Mouse (Mus musculus): ENCODE measurements around the gene Mapk6.
"Not testable (repeated sequence)": the region's sequence is repeated elsewhere in the genome, so short reads cannot be mapped to it uniquely, and the experiment has no call there.

Gene Mapk6

GRCm38 (mm10) chr9:75382825-75383224, 27.0 kb downstream of the Mapk6 start:
- no peak for DNase-seq (ENCODE audit: low spot score)

- DNase-seq (ENCODE audit: low spot score): no peak
Observed at GRCm38 (mm10) chr9:75378774-75379173, 31.0 kb downstream of the Mapk6 start.

GRCm38 (mm10) chr9:75376428-75376827, 33.4 kb downstream of the Mapk6 start:
- no peak for DNase-seq (ENCODE audit: low spot score)

GRCm38 (mm10) chr9:75375606-75376005, 34.2 kb downstream of the Mapk6 start:
- no peak for DNase-seq (ENCODE audit: low spot score)

GRCm38 (mm10) chr9:75368779-75369178, 41.0 kb downstream of the Mapk6 start:
- no peak for DNase-seq (ENCODE audit: low spot score)

- no peak for DNase-seq (ENCODE audit: low spot score)
Observed at GRCm38 (mm10) chr9:75366191-75366590, 43.6 kb downstream of the Mapk6 start.

GRCm38 (mm10) chr9:75365195-75365594, 44.6 kb downstream of the Mapk6 start:
- no peak for DNase-seq (ENCODE audit: low spot score)

- DNase-seq (ENCODE audit: low spot score): not testable (repeated sequence)
Observed at GRCm38 (mm10) chr9:75363702-75364101, 46.1 kb downstream of the Mapk6 start.

- no peak for DNase-seq (ENCODE audit: low spot score)
Observed at GRCm38 (mm10) chr9:75363001-75363400, 46.8 kb downstream of the Mapk6 start.

GRCm38 (mm10) chr9:75362201-75362600, 47.6 kb downstream of the Mapk6 start:
- no peak for DNase-seq (ENCODE audit: low spot score)

- DNase-seq (ENCODE audit: low spot score): peak; percentile 56
Observed at GRCm38 (mm10) chr9:75361699-75362098, 48.1 kb downstream of the Mapk6 start.

- peak; percentile 34 for DNase-seq (ENCODE audit: low spot score)
Observed at GRCm38 (mm10) chr9:75357087-75357654, 52.6 kb downstream of the Mapk6 start.

- DNase-seq (ENCODE audit: low spot score): no peak
Observed at GRCm38 (mm10) chr9:75355783-75356182, 54.0 kb downstream of the Mapk6 start.

- DNase-seq (ENCODE audit: low spot score): no peak
Observed at GRCm38 (mm10) chr9:75353094-75353493, 56.7 kb downstream of the Mapk6 start.

- no peak for DNase-seq (ENCODE audit: low spot score)
Observed at GRCm38 (mm10) chr9:75348641-75349040, 61.2 kb downstream of the Mapk6 start.

GRCm38 (mm10) chr9:75348066-75348465, 61.7 kb downstream of the Mapk6 start:
- no peak for DNase-seq (ENCODE audit: low spot score)

- DNase-seq (ENCODE audit: low spot score): no peak
Observed at GRCm38 (mm10) chr9:75347458-75347857, 62.3 kb downstream of the Mapk6 start, which contains the start of gene Bcl2l10. TSS of gene Bcl2l10 (plus strand) at chr9:75347758.

GRCm38 (mm10) chr9:75342433-75342832, 67.4 kb downstream of the Mapk6 start:
- no peak for DNase-seq (ENCODE audit: low spot score)

- DNase-seq (ENCODE audit: low spot score): peak; percentile 65
Observed at GRCm38 (mm10) chr9:75338016-75338415, 71.8 kb downstream of the Mapk6 start.

GRCm38 (mm10) chr9:75334440-75334839, 75.4 kb downstream of the Mapk6 start:
- DNase-seq (ENCODE audit: low spot score): no peak

- peak; percentile 33 for DNase-seq (ENCODE audit: low spot score)
Observed at GRCm38 (mm10) chr9:75330821-75331220, 79.0 kb downstream of the Mapk6 start.

GRCm38 (mm10) chr9:75328047-75328446, 81.8 kb downstream of the Mapk6 start:
- DNase-seq (ENCODE audit: low spot score): no peak

GRCm38 (mm10) chr9:75322099-75322885, 87.5 kb downstream of the Mapk6 start:
- no peak for DNase-seq (ENCODE audit: low spot score)

GRCm38 (mm10) chr9:75319365-75319764, 90.4 kb downstream of the Mapk6 start:
- peak; percentile 35 for DNase-seq (ENCODE audit: low spot score)

All from layer of hippocampus, adult 11-12 months (tissue).